Mouse (Mus musculus) ES-E14 (cell line): Measurements from ENCODE around the gene Ctnna3. TPM values are rescaled to one million over a fixed set of nuclear protein-coding genes. Genes with fewer than 3 reads are reported as not detected.

ENCODE experiments used
- DNase-seq: peaks from one replicate; pipeline ENCODE4 v3.0.0-alpha.2; 2013; ENCODE audit warnings: low read depth, low spot score
- H3K27ac ChIP-seq: 2 replicates; pipeline ENCODE4 v1.5.1; 2012; ENCODE audit warnings: low read depth, mild to moderate bottlenecking, low read length, moderate library complexity, mixed read lengths; ENCODE audit not compliant: poor library complexity, insufficient read depth, severe bottlenecking
- H3K36me3 ChIP-seq: 2 replicates; pipeline ENCODE4 v1.6.1; 2012; ENCODE audit warnings: mild to moderate bottlenecking, low read length, moderate library complexity, mixed read lengths; ENCODE audit not compliant: control insufficient read depth, poor library complexity, insufficient read depth, severe bottlenecking
- H3K4me1 ChIP-seq, 2 experiments: fragments of 150-350 bp in 1 of 2; sonication (generic) in 1 of 2; 2 replicates each; pipeline ENCODE4 v1.6.1; 2012; ENCODE audit warnings: low read length in 2 of 2, mild to moderate bottlenecking in 1 of 2, mixed read lengths in 1 of 2; ENCODE audit not compliant: control insufficient read depth in 2 of 2, insufficient read depth in 2 of 2, poor library complexity in 1 of 2
- H3K4me3 ChIP-seq, 2 experiments: fragments of 150-350 bp in 1 of 2; sonication (generic) in 1 of 2; 2 replicates each; pipeline ENCODE4 v1.5.1; 2012; ENCODE audit warnings: low read length in 2 of 2, low read depth in 1 of 2, mild to moderate bottlenecking in 1 of 2, mixed read lengths in 1 of 2; ENCODE audit not compliant: insufficient read depth in 1 of 2, poor library complexity in 1 of 2, severe bottlenecking in 1 of 2
- H3K9ac ChIP-seq: 2 replicates; pipeline ENCODE4 v1.6.1; 2012; ENCODE audit warnings: low read depth, mild to moderate bottlenecking, low read length, mixed read lengths; ENCODE audit not compliant: poor library complexity, insufficient read depth, severe bottlenecking
- H3K9me3 ChIP-seq: fragments of 150-350 bp; sonication (generic); 2 replicates; pipeline ENCODE4 v1.6.1; 2012; ENCODE audit warnings: low read depth, mild to moderate bottlenecking, low read length; ENCODE audit not compliant: control insufficient read depth, insufficient read depth
- CHD2 ChIP-seq: IDR thresholded peaks from 2 replicates; pipeline ENCODE4 v1.6.1; 2014; ENCODE audit warnings: mild to moderate bottlenecking, low read depth, low read length, inconsistent platforms
- HCFC1 ChIP-seq: IDR thresholded peaks from 2 replicates; pipeline ENCODE4 v1.6.1; 2012; ENCODE audit warnings: low read length, inconsistent platforms, borderline replicate concordance; ENCODE audit not compliant: insufficient read depth
- MAFK ChIP-seq: IDR thresholded peaks from 2 replicates; pipeline ENCODE4 v1.6.1; 2014; ENCODE audit warnings: mild to moderate bottlenecking, low read depth, low read length, inconsistent platforms; ENCODE audit not compliant: insufficient read depth
- ZC3H11A ChIP-seq: IDR thresholded peaks from 2 replicates; pipeline ENCODE4 v1.6.1; 2012; ENCODE audit warnings: low read depth, mild to moderate bottlenecking, inconsistent platforms, low read length, borderline replicate concordance
- ZNF384 ChIP-seq: IDR thresholded peaks from 2 replicates; pipeline ENCODE4 v1.6.1; 2012; ENCODE audit warnings: low read depth, low read length, inconsistent platforms
- in situ Hi-C, 2 experiments: fragments of 600-800 bp; cut with MboI; formaldehyde crosslinking; loops; one replicate each; pipeline ENCODE4 v1.15.1; 2025; ENCODE audit warnings: low sequenced_read_pairs in 2 of 2, inconsistent platforms in 1 of 2; ENCODE audit not compliant: unreplicated experiment in 2 of 2
- total RNA-seq: library from RNA; depleted of rRNA; stranded (reverse); fragments of 300-350 nt; gene quantifications from 2 replicates; pipeline ENCODE4 v1.2.3, GENCODE M21; 2012

Ctnna3 gene
- total RNA-seq, 1 experiment = not detected

GRCm38 (mm10) chr10:64087521-64087920, 657.6 kb downstream of the Ctnna3 start:
- Histone ChIP-seq H3K9me3 (no peaks in the 10 kb centered on the region), H3K9ac (no peak overlapping the region), H3K27ac (no peak overlapping the region), H3K4me3 (no peak overlapping the region), H3K36me3 (no peaks in the 10 kb centered on the region), H3K4me1 (no peaks in the 10 kb centered on the region)
- no peak for DNase-seq
- TF ChIP-seq ZNF384 (no peak), ZC3H11A (no peak), HCFC1 (no peak), CHD2 (no peak), MAFK (no peak)
- in situ Hi-C loops = loop anchor here in 1 of 2 experiments (10.0 kb wide), 1 partner anchor 317 kb away; no protein-coding TSS in a partner anchor

GRCm38 (mm10) chr10:64087936-64088773, 658.3 kb downstream of the Ctnna3 start:
- no peak overlapping the region for H3K4me3 ChIP-seq
- no peaks in the 10 kb centered on the region for H3K4me1 ChIP-seq
- H3K9ac ChIP-seq = no peak overlapping the region
- TF ChIP-seq CHD2 (no peak), ZC3H11A (no peak), HCFC1 (no peak), ZNF384 (no peak), MAFK (no peak)
- no peaks in the 10 kb centered on the region for H3K36me3 ChIP-seq
- no peak overlapping the region for H3K27ac ChIP-seq
- in situ Hi-C loops = loop anchor here in 1 of 2 experiments (10.0 kb wide), 1 partner anchor 317 kb away; no protein-coding TSS in a partner anchor
- no peaks in the 10 kb centered on the region for H3K9me3 ChIP-seq
- no peak for DNase-seq

- Histone ChIP-seq H3K9me3 (no peaks in the 10 kb centered on the region), H3K4me3 (no peak overlapping the region), H3K36me3 (no peaks in the 10 kb centered on the region), H3K4me1 (no peaks in the 10 kb centered on the region), H3K27ac (no peak overlapping the region), H3K9ac (no peak overlapping the region)
- TF ChIP-seq MAFK (no peak), HCFC1 (no peak), CHD2 (no peak), ZC3H11A (no peak), ZNF384 (no peak)
- no peak for DNase-seq
- in situ Hi-C loops = loop anchor here in 1 of 2 experiments (10.0 kb wide), 1 partner anchor 316 kb away; no protein-coding TSS in a partner anchor
Measured at GRCm38 (mm10) chr10:64088774-64089460, 659.0 kb downstream of the Ctnna3 start.

GRCm38 (mm10) chr10:64089680-64090460, 660.0 kb downstream of the Ctnna3 start, which contains the start of gene Lrrtm3:
TSS of gene Lrrtm3 (minus strand) at chr10:64090277.
- no peaks in the 10 kb centered on the region for H3K4me1 ChIP-seq
- H3K9me3 ChIP-seq = no peaks in the 10 kb centered on the region
- no peak within 1 kb of the TSS for H3K27ac ChIP-seq
- no peak within 1 kb of the TSS for H3K4me3 ChIP-seq
- in situ Hi-C loops = loop anchor here in 1 of 2 experiments (10.0 kb wide), 1 partner anchor 315 kb away; no protein-coding TSS in a partner anchor
- H3K36me3 ChIP-seq = no peaks in the 10 kb centered on the region
- peak; percentile 63 for DNase-seq
- no peak within 1 kb of the TSS for H3K9ac ChIP-seq
- 0 out of 2 replicates have a peak, but pooled peaks have one; percentile 3 for TF ChIP-seq ZNF384
- no peak for TF ChIP-seq MAFK
- no peak for TF ChIP-seq CHD2
- TF ChIP-seq HCFC1 = no peak
- no peak for TF ChIP-seq ZC3H11A
